Mouse (Mus musculus): ENCODE measurements around the gene Ppp1r11.

GRCm38 (mm10) chr17:36992336-36993104 is 41.0 kb upstream of the Ppp1r11 start:
- TF ChIP-seq CTCF (IDR thresholded peaks at IDR 0.05; ENCODE audit: low read depth): no peak
- no peak for TF ChIP-seq EP300 (optimal IDR thresholded peaks at IDR 0.05)

Data from stomach, postnatal 0 days (tissue).